Mouse (Mus musculus): ENCODE results near the gene Mxra8.

DNA sequence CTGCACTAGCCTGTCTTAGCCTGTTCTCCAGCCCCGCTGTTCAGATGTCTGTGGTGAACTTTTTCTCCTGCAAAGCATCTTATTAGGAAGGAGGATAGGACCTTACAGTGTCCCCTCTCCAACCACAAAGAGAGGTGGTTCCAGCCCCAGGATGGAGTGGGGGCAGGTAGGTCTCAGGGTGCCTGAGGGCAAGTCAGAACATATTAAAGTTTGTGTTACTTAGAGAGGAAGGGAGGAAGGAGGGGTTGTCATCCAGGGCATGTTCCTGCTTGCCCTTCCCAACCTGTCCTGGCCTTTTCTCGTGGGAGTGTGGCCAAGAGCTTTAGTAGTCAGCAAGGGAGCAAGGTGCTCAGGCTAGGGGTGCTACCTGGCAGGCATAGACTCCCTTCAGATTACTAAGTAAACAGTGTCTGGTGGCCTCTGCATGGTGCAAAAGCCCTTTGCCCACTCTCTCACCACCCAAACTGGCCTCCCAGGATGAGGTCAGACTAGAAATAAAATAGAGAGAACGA lies 48.8 kb upstream of the Mxra8 start:
- no peak for TF ChIP-seq GATA1 (IDR thresholded peaks at IDR 0.05; ENCODE audit: low read length)
- no peak for TF ChIP-seq TAL1 (IDR thresholded peaks at IDR 0.05; ENCODE audit: low read length)
